Mouse (Mus musculus) adipocyte (in vitro differentiated cells): ENCODE data around the gene Rilpl1.
"Not testable (repeated sequence)": the region's sequence is repeated elsewhere in the genome, so short reads cannot be mapped to it uniquely, and the experiment has no call there.

Experiments used
- DNase-seq: peaks from one replicate; pipeline ENCODE4 v3.0.0-alpha.2; 2016; ENCODE audit warnings: low spot score

Rilpl1 gene

DNA sequence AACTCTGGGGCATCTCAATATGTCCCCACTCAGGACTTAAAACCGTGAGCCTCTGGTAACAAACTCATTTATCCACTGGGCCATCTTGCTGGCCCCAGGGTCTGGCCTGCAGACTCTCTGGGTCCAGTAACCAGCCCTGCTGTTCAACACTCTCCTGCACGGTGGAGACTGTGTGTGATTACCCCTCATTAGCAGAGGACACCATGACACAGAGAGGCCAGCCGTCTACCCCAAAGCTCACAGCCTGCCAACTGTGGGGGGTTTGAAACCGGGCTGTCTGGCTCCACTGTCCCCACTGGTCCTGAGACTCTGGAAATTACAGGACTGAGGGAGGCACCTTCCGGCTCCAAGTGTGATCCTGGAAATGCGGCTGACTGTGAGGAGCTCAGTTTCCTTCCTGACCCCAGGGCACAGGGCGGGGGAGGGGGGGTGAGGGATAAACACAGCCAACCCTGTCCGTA, 2.0 kb downstream of the Rilpl1 start:
- no peak for DNase-seq

GRCm38 (mm10) chr5:124528791-124529190, 2.4 kb downstream of the Rilpl1 start:
- no peak for DNase-seq

- DNase-seq = no peak
Observed at GRCm38 (mm10) chr5:124528351-124528750, 2.8 kb downstream of the Rilpl1 start.

- DNase-seq = no peak
Observed at GRCm38 (mm10) chr5:124524943-124525342, 6.2 kb downstream of the Rilpl1 start.

DNA sequence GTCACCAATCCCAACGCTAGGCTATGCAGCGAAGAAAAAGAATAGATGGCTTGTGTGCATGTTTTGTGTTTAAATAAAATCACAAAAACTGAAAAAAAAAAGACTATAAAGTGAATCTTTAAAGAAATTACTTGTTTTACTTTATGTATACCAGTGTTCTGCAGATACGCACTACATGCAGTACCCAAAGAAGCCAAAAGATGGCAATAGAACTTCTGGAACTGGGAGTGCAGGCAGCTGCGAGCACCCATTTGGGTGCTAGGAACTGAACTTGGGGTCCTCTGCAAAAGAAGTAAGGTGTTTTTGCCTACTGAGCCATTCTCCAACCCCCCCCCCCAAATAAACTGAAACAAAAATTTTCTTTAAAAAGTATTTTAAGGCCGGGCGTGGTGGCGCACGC, 8.2 kb downstream of the Rilpl1 start:
- no peak for DNase-seq

GRCm38 (mm10) chr5:124521588-124521987, 9.6 kb downstream of the Rilpl1 start:
- DNase-seq = no peak

GRCm38 (mm10) chr5:124518648-124519047, 12.5 kb downstream of the Rilpl1 start:
- no peak for DNase-seq

DNA sequence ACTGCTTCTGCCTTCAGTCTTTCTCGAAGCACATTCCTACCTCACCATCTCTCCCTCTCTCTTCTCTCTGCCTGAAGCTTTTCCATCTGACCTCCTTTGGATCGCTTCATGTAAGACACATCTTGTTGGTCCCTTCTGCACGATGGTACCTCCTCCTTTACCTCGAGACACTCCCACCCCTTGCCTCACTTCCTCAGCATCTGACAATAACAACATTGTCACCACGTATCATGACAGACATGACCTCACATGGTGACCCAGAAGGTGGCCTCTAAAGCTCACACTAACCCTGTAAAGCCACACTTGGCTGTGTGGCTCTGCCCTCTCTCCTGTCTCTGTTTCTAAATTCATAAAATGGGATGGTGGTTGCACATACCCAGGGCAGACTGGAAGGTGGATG, 15.4 kb downstream of the Rilpl1 start:
- DNase-seq = no peak

GRCm38 (mm10) chr5:124510536-124511050, 20.6 kb downstream of the Rilpl1 start:
- no peak for DNase-seq

DNA sequence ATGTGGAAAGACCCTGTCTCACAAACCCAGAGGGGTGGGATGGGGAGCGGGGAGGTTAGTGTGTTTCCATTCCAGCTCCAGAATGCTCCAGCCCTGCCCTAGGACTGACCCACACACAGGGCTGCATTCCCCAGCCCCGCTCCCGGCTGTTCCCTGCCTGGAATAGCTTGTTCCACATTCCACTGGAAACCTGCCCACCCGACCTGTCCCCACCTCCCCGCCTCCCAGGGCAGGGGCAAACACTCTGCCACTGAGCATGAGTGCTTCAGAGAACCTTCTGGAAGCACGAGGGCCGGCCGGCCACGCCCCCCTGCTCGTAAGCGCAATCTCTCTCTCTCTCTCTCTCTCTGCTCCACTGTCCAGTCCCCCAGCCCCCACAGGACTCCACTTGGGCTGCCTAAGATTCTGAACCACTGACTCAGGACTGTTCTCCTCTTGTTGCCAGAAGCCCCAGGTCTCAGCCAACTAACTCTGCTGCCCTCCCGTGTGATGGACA, 21.4 kb downstream of the Rilpl1 start:
- DNase-seq = peak; percentile 32

DNA sequence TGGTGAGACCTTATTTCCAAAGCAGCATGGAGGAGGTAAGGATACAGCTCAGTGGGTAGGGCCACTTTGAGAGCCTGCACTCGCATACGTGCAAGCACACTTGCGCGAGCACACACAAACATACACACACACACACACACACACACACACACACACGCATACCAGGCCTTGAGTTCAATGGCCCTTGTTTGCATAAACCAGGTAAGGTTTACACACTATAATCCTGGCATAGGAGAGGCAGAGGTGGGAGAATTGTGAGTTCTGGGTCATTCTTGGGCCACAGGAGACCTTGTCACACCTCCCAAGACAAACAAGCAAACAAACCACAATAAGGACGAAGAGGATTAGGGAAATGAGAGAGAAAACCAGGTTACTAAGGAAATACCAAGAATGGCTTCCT, 22.0 kb downstream of the Rilpl1 start:
- no peak for DNase-seq

- DNase-seq = no peak
Observed at GRCm38 (mm10) chr5:124506731-124507359, 24.3 kb downstream of the Rilpl1 start.

- DNase-seq = no peak
Observed at GRCm38 (mm10) chr5:124505235-124505634, 26.0 kb downstream of the Rilpl1 start.

DNA sequence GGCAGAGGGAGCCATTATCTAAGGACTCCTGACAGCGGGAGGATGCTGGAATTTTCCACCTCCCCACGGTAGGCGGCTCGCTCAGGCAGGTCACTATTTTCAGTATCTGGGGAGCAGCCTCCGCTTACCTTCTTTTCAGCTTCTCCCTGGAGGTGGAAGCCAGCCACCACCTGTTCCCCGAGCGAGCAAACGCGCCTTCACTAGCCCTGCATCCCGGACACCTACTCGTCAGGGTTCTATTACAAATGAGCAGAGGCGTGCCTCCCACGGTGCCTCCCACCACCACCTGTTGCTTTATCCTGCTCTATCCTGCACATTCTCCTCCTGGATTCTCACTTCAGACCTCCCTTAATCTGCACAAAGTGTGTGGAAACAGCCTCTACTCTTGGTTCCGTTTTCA, 27.4 kb downstream of the Rilpl1 start:
- DNase-seq = no peak

DNA sequence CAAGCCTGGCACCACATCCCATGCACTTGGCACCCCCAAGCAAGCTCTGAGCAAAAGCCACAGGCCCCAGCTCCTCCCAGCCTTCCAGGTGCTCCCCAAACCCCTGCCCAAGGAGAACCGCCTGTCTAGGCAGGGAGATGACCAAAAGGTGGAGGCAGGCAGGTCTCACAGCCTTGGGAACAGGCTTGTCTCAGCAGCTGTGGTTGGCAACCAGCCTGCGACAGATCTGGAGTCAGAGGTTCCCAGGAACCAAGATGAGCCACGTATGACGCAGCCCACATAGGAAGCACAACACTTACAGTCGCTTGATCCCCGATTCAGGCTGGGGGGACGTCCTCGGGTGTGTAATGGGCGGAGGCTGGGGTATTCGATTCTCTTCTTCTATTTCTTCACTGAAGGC, 29.6 kb downstream of the Rilpl1 start:
- no peak for DNase-seq

DNA sequence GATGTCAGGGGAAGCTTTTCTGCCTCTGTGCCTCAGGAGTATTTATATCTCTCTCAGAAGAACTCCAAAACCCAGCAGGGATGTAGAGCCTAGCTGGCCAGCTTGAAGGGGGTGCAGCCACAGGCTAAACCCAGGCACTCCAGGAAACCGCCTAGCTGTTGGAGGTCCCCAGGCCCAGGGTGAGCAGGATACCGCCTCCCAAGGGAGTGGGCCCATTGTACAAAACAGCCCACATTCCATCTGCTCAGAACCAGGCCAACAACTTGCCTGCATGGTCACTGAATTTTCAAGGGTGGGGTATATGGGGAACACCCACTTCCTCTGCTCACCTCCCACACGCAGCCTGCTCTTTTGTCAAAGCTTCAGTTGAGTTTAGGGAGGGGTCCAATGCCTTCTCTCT, 30.6 kb downstream of the Rilpl1 start:
- no peak for DNase-seq

GRCm38 (mm10) chr5:124500037-124500436, 31.2 kb downstream of the Rilpl1 start:
- not testable (repeated sequence) for DNase-seq

DNA sequence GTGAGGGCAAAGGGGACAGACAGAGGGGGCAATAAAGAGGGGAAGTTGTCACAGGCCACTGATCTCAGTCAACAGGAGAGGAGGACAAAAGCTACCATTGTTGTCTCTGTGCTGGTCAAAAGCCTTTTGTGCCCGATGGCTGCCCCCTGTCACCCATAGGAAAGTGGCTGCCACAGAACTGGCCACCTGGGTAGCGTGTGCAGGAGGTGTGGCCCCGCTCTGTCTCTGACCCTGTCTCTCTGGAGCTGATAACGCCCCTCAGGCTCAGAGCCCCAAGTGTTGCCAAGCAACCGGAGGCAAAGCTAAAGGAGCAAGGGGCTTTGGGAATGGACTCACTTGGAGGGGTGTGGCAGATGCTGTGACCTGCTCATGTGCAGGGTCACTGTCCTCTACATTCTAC, 32.2 kb downstream of the Rilpl1 start:
- DNase-seq = no peak

DNA sequence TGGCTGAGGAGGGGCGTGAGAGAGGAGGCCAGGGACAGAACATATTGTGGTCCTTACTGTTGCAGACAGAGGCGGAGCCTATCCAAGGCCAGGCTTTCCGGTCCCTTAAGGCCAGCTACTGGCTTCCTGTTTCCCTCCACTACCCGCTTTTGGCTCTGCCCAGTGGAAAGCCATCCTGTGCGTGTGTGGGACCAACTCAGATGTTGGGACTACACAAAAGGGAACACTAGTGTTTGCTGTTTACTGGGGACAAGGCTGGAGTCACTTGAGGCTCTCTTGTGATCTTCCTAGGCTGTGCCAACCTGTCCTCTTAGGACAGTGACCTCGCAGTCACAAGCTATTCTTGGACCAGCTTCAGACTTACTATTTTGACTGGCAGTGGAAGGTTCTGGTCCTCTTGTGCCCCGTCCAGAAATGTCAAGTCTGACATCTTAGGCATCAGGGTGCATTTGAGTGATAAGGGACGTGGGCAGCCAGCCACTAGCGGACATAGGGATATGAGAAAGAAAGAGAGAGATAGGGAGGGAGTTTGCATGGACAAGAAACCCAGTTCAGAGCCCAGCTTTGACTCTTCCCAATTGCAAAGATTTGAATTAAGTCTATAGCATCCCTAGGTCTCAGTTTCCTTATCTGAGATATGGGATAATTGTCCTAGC, 32.8 kb downstream of the Rilpl1 start:
- DNase-seq = peak; percentile 60

DNA sequence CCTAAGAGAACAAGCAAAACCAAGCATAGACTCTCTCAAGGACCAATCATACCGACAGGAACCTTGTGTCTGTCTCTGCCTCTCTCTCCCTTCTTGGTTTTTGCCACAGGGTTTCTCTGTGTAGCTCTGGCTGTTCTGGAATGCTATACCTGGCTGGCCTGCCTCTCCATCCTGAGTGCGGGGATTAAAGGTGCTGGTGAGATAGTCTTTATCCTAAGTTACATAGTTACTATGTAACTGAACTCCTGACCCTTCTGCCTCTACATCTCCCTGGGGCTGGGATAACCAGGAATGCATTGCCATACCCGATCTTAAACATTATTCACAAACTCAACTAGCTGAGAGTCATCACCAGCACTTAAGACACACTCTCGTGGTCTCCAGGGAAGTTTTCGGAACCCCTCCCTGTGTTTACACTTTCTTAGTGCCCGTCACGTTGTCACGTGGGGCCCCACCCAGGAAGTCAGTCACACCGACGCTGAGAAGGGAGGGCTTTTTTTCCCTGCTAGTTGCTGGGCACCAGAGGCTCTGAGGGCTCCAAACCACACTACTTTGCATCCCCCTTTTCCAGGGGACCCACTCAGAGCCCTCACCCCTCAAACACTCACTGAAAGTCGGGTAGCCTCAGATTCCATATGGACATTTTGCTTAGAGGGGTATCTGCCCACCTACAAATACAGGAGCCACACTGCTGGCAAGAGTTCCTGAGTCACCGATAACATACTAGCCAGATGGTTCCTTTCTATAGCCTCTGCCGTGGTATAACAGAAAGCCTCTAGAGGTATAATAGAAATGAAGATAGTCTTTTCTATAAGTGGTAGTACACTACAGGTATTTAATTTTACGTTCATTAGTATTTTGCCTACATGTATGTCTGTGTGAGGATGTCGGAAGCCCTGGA, 34.3 kb downstream of the Rilpl1 start:
- no peak for DNase-seq

DNA sequence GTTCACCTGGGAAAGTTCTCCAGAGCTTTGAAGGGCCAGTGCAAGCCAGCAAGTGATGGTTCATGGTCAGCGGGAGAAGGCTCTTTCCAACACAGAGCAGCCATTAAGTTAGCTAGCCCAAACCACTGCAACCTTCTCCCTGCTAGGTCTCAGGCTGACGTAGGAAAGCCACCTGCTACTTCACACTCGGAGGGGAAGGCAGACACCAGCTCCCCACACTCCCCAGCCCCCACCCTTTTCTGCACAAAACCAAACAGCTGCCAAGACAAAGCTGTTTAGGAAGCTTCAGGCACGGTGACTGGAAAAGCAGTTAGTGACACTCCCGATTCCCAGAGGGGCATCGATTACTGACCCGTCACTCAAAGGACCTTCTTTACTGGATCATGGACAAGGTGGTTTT, 35.6 kb downstream of the Rilpl1 start:
- no peak for DNase-seq

- DNase-seq = no peak
Observed at GRCm38 (mm10) chr5:124493455-124493854, 37.7 kb downstream of the Rilpl1 start.
